Mouse (Mus musculus) embryo, embryonic 10.5 days (tissue): ENCODE data around the gene Gm826.

Experiments used
- DNase-seq: peaks from one replicate; pipeline ENCODE4 v3.0.0-alpha.2; 2015; ENCODE audit warnings: low spot score

The Gm826 gene

GRCm38 (mm10) chr2:160288538-160289151, 45.3 kb downstream of the Gm826 start:
- DNase-seq: no peak

GRCm38 (mm10) chr2:160275959-160276657, 57.9 kb downstream of the Gm826 start:
- DNase-seq: no peak

GRCm38 (mm10) chr2:160267828-160268453, 66.0 kb downstream of the Gm826 start:
- no peak for DNase-seq

GRCm38 (mm10) chr2:160263861-160264260, 70.1 kb downstream of the Gm826 start:
- DNase-seq: no peak

GRCm38 (mm10) chr2:160261538-160261937, 72.4 kb downstream of the Gm826 start:
- no peak for DNase-seq
